Mouse (Mus musculus): ENCODE data around the gene Fgf10.

- no peak for TF ChIP-seq CTCF (IDR thresholded peaks at IDR 0.05; ENCODE audit: insufficient read depth, low read length)
- no peak for TF ChIP-seq POLR2A (IDR thresholded peaks at IDR 0.05; ENCODE audit: borderline replicate concordance, extremely low read depth, low read depth, low read length)
These were observed 36.1 kb downstream of the Fgf10 start for GRCm38 (mm10) chr13:118705716-118706115.
